Mouse (Mus musculus): ENCODE results near the gene Rad51. TPM values are rescaled to one million over a fixed set of nuclear protein-coding genes. Genes with fewer than 3 reads are reported as not detected.

Gene Rad51
- total and polyA plus RNA-seq, 2 experiments from 2014 or later = 8.1 to 10.9 TPM

- no peak overlapping the region for H3K27ac ChIP-seq (ENCODE audit: low read depth)
- peaks cover 10% of the 10 kb centered on the region; the same call in 1 of the 2 replicates for H3K4me1 ChIP-seq (ENCODE audit: control insufficient read depth, insufficient read depth)
- no peak overlapping the region for H3K4me3 ChIP-seq (ENCODE audit: low read depth, low read length)
- H3K27me3 ChIP-seq (ENCODE audit: control insufficient read depth, insufficient read depth, low read length) = no peaks in the 10 kb centered on the region
- WGBS = 53% methylated on average over 6 of the region's 6 CpGs
- ATAC-seq (ENCODE audit: insufficient read depth, low read depth) (no peak), DNase-seq (ENCODE audit: low spot score) (no peak)
- H3K4me2 ChIP-seq (ENCODE audit: low read depth, low read length) = no peak overlapping the region
- no peak overlapping the region for H3K9ac ChIP-seq (replicated peaks; ENCODE audit: low read depth, low read length)
- TF ChIP-seq EP300 (IDR thresholded peaks at IDR 0.05; ENCODE audit: low read depth) (no peak), CTCF (IDR thresholded peaks at IDR 0.05; ENCODE audit: low read depth) (no peak)
- H3K9me3 ChIP-seq (replicated peaks; ENCODE audit: control insufficient read depth, low read length) = no peaks in the 10 kb centered on the region
- peaks cover 6% of the 10 kb centered on the region; the same call in 1 of the 2 replicates for H3K36me3 ChIP-seq (replicated peaks; ENCODE audit: control insufficient read depth, insufficient read depth, low read length)
Measured at GRCm38 (mm10) chr2:119175614-119176013, 63.0 kb downstream of the Rad51 start.

- no peak for ATAC-seq (ENCODE audit: insufficient read depth, low read depth)
- Histone ChIP-seq H3K9me3 (replicated peaks; ENCODE audit: control insufficient read depth, low read length) (no peaks in the 10 kb centered on the region), H3K9ac (replicated peaks; ENCODE audit: low read depth, low read length) (no peak overlapping the region), H3K4me2 (ENCODE audit: low read depth, low read length) (no peak overlapping the region), H3K36me3 (replicated peaks; ENCODE audit: control insufficient read depth, insufficient read depth, low read length) (peaks cover 9% of the 10 kb centered on the region; the same call in 1 of the 2 replicates), H3K4me3 (ENCODE audit: low read depth, low read length) (no peak overlapping the region), H3K27ac (ENCODE audit: low read depth) (no peak overlapping the region), H3K27me3 (ENCODE audit: control insufficient read depth, insufficient read depth, low read length) (no peaks in the 10 kb centered on the region), H3K4me1 (ENCODE audit: control insufficient read depth, insufficient read depth) (peaks cover 10% of the 10 kb centered on the region; the same call in 1 of the 2 replicates)
- DNase-seq (ENCODE audit: low spot score) = no peak
- 67% methylated on average over 3 of the region's 3 CpGs for WGBS
- TF ChIP-seq EP300 (IDR thresholded peaks at IDR 0.05; ENCODE audit: low read depth) = no peak
- no peak for TF ChIP-seq CTCF (IDR thresholded peaks at IDR 0.05; ENCODE audit: low read depth)
Measured at GRCm38 (mm10) chr2:119176761-119177160, 64.2 kb downstream of the Rad51 start.

DNA sequence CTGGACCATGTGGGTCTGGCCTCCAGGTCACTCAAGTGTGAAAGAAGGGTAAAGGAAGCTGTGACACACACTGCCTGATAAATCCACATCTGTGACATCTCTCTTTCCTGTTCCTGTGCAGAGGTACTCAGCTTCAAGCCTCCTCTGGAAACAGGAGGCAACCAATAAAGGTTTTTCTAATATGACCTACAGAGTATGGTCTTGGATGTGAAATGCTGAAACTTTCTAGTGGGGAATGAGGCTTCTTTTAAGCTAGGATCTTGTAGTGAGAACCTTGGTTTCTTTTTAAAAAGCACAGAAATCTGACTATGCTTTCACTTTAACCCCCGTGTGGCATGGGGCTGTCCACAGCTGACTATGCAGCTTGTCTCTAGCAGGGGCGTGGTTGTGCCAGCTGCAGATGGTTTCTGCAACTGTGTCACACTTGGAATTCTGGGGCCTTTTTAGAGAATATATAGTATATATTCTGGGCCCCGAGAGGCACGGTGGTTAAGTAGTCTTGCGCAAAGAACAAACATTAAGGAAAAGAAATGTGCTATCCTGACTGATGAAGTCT is 64.9 kb downstream of the Rad51 start:
- Histone ChIP-seq H3K4me1 (ENCODE audit: control insufficient read depth, insufficient read depth) (peaks cover 10% of the 10 kb centered on the region; the same call in 1 of the 2 replicates), H3K27me3 (ENCODE audit: control insufficient read depth, insufficient read depth, low read length) (no peaks in the 10 kb centered on the region), H3K9ac (replicated peaks; ENCODE audit: low read depth, low read length) (no peak overlapping the region), H3K4me2 (ENCODE audit: low read depth, low read length) (no peak overlapping the region), H3K9me3 (replicated peaks; ENCODE audit: control insufficient read depth, low read length) (no peaks in the 10 kb centered on the region), H3K4me3 (ENCODE audit: low read depth, low read length) (no peak overlapping the region), H3K36me3 (replicated peaks; ENCODE audit: control insufficient read depth, insufficient read depth, low read length) (peaks cover 9% of the 10 kb centered on the region; the same call in 1 of the 2 replicates), H3K27ac (ENCODE audit: low read depth) (no peak overlapping the region)
- DNase-seq (ENCODE audit: low spot score) (no peak), ATAC-seq (ENCODE audit: insufficient read depth, low read depth) (no peak)
- WGBS = 89% methylated on average over 5 of the region's 5 CpGs
- TF ChIP-seq EP300 (IDR thresholded peaks at IDR 0.05; ENCODE audit: low read depth) (no peak), CTCF (IDR thresholded peaks at IDR 0.05; ENCODE audit: low read depth) (no peak)

DNA sequence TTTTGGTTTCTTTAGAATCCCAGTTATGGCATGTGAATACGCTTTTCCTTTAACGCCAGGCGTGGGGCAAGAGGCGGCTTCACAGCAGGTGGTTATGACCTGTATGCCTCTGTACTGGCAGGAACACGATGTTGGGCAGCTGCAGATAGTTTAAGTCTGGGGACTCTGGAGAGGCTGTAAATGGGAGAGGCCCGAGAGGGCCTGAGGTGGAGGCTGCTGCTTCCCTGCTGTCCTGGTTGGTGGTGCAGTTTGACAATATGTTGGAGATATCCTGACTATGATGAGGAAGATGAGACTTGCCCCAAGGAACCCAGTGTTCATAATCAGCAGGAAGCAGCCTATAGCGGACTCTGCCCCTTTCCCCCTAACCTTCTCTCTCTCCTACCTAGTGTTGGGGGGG is 70.3 kb downstream of the Rad51 start:
- no peak overlapping the region for H3K4me2 ChIP-seq (ENCODE audit: low read depth, low read length)
- no peaks in the 10 kb centered on the region for H3K9me3 ChIP-seq (replicated peaks; ENCODE audit: control insufficient read depth, low read length)
- H3K27me3 ChIP-seq (ENCODE audit: control insufficient read depth, insufficient read depth, low read length) = no peaks in the 10 kb centered on the region
- no peak overlapping the region for H3K4me3 ChIP-seq (ENCODE audit: low read depth, low read length)
- WGBS = 84% methylated on average over 7 of the region's 7 CpGs
- TF ChIP-seq EP300 (IDR thresholded peaks at IDR 0.05; ENCODE audit: low read depth) (no peak), CTCF (IDR thresholded peaks at IDR 0.05; ENCODE audit: low read depth) (no peak)
- no peak overlapping the region for H3K9ac ChIP-seq (replicated peaks; ENCODE audit: low read depth, low read length)
- H3K4me1 ChIP-seq (ENCODE audit: control insufficient read depth, insufficient read depth) = no peaks in the 10 kb centered on the region
- ATAC-seq (ENCODE audit: insufficient read depth, low read depth) (no peak), DNase-seq (ENCODE audit: low spot score) (no peak)
- peaks cover 18% of the 10 kb centered on the region for H3K36me3 ChIP-seq (replicated peaks; ENCODE audit: control insufficient read depth, insufficient read depth, low read length)
- no peak overlapping the region for H3K27ac ChIP-seq (ENCODE audit: low read depth)

DNA sequence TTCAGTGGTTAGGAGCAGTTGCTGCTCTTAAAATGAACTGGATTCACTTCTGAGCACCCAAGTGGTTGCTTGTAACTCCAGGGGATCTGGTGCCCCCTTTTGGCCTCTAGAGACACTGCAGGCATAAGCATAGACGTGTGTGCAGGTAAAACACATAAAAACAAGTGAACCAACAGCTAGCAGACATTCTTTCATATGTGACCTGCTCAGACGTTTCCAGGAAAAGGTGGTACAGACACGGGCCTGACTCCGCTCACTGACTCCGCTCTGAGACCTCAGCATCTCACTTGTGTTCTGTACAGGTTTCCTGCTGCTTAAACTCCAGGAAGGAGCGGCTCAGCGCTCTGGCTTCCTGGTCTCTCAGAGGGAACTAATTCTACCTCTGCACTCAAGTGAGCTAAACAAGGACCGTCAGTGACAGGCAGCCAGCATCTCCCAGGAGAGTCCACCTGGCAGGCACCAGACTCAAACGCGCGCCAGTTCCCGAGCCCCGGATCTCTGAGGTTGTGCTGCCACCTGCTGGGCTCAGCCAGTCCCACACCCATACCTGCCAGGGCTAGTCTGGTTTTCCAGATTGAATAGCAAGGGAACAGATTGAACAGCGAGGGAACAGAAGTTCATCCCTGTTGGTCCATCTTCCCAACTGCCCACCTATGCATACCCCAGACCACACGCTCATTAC is 76.6 kb downstream of the Rad51 start:
- ATAC-seq (ENCODE audit: insufficient read depth, low read depth) (peak; percentile 85), DNase-seq (ENCODE audit: low spot score) (peak; percentile 51)
- 7% methylated on average over 15 of the region's 15 CpGs for WGBS
- peak overlapping the region; percentile 62 for H3K4me2 ChIP-seq (ENCODE audit: low read depth, low read length)
- no peak for TF ChIP-seq EP300 (IDR thresholded peaks at IDR 0.05; ENCODE audit: low read depth)
- TF ChIP-seq CTCF (IDR thresholded peaks at IDR 0.05; ENCODE audit: low read depth) = peak; percentile 89
- no peaks in the 10 kb centered on the region; the same call in 1 of the 2 replicates for H3K36me3 ChIP-seq (replicated peaks; ENCODE audit: control insufficient read depth, insufficient read depth, low read length)
- peak overlapping the region; percentile 28 for H3K4me3 ChIP-seq (ENCODE audit: low read depth, low read length)
- H3K9me3 ChIP-seq (replicated peaks; ENCODE audit: control insufficient read depth, low read length) = no peaks in the 10 kb centered on the region
- peaks cover 3% of the 10 kb centered on the region; the same call in 1 of the 2 replicates for H3K4me1 ChIP-seq (ENCODE audit: control insufficient read depth, insufficient read depth)
- no peak overlapping the region for H3K27ac ChIP-seq (ENCODE audit: low read depth)
- no peaks in the 10 kb centered on the region for H3K27me3 ChIP-seq (ENCODE audit: control insufficient read depth, insufficient read depth, low read length)
- H3K9ac ChIP-seq (replicated peaks; ENCODE audit: low read depth, low read length) = no peak overlapping the region
